Mouse (Mus musculus): Measurements from ENCODE around the gene Syne1. TPM values are rescaled to one million over a fixed set of nuclear protein-coding genes. Genes with fewer than 3 reads are reported as not detected.

Syne1 gene
- total RNA-seq, 2 experiments from 2014 or later, result 69.0 to 103 TPM

- no peak for ATAC-seq (ENCODE audit: poor library complexity, severe bottlenecking)
Observed at GRCm38 (mm10) chr10:5227395-5228076, 323.7 kb downstream of the Syne1 start.

- no peak for ATAC-seq (ENCODE audit: poor library complexity, severe bottlenecking)
Observed at GRCm38 (mm10) chr10:5215943-5216342, 335.3 kb downstream of the Syne1 start.

GRCm38 (mm10) chr10:5207905-5208641 is 343.2 kb downstream of the Syne1 start:
- no peak for ATAC-seq (ENCODE audit: poor library complexity, severe bottlenecking)

- no peak for ATAC-seq (ENCODE audit: poor library complexity, severe bottlenecking)
Observed at GRCm38 (mm10) chr10:5205977-5206376, 345.3 kb downstream of the Syne1 start.

GRCm38 (mm10) chr10:5205570-5205969 is 345.7 kb downstream of the Syne1 start:
- 0 out of 2 replicates have a peak, but pooled peaks have one; percentile 33 for ATAC-seq (ENCODE audit: poor library complexity, severe bottlenecking)

GRCm38 (mm10) chr10:5203837-5204236 is 347.4 kb downstream of the Syne1 start:
- no peak for ATAC-seq (ENCODE audit: poor library complexity, severe bottlenecking)

GRCm38 (mm10) chr10:5197356-5197755 is 353.9 kb downstream of the Syne1 start:
- no peak for ATAC-seq (ENCODE audit: poor library complexity, severe bottlenecking)

GRCm38 (mm10) chr10:5196267-5196666 is 355.0 kb downstream of the Syne1 start:
- no peak for ATAC-seq (ENCODE audit: poor library complexity, severe bottlenecking)

GRCm38 (mm10) chr10:5195288-5195687 is 356.0 kb downstream of the Syne1 start:
- no peak for ATAC-seq (ENCODE audit: poor library complexity, severe bottlenecking)

- ATAC-seq (ENCODE audit: poor library complexity, severe bottlenecking), result peak; percentile 95
Observed at GRCm38 (mm10) chr10:5194671-5195234, 356.5 kb downstream of the Syne1 start.

GRCm38 (mm10) chr10:5194081-5194670 is 357.1 kb downstream of the Syne1 start:
- ATAC-seq (ENCODE audit: poor library complexity, severe bottlenecking), result peak; percentile 62

GRCm38 (mm10) chr10:5192861-5193490 is 358.3 kb downstream of the Syne1 start:
- ATAC-seq (ENCODE audit: poor library complexity, severe bottlenecking), result no peak

- ATAC-seq (ENCODE audit: poor library complexity, severe bottlenecking), result no peak
Observed at GRCm38 (mm10) chr10:5190756-5191155, 360.5 kb downstream of the Syne1 start.

- no peak for ATAC-seq (ENCODE audit: poor library complexity, severe bottlenecking)
Observed at GRCm38 (mm10) chr10:5188890-5189289, 362.4 kb downstream of the Syne1 start.

GRCm38 (mm10) chr10:5185156-5186083 is 365.9 kb downstream of the Syne1 start:
- peak; percentile 80 for ATAC-seq (ENCODE audit: poor library complexity, severe bottlenecking)

- ATAC-seq (ENCODE audit: poor library complexity, severe bottlenecking), result no peak
Observed at GRCm38 (mm10) chr10:5181771-5182176, 369.5 kb downstream of the Syne1 start.

- ATAC-seq (ENCODE audit: poor library complexity, severe bottlenecking), result no peak
Observed at GRCm38 (mm10) chr10:5179891-5180290, 371.4 kb downstream of the Syne1 start.

GRCm38 (mm10) chr10:5177446-5178015 is 373.8 kb downstream of the Syne1 start:
- ATAC-seq (ENCODE audit: poor library complexity, severe bottlenecking), result no peak

- no peak for ATAC-seq (ENCODE audit: poor library complexity, severe bottlenecking)
Observed at GRCm38 (mm10) chr10:5176371-5176770, 374.9 kb downstream of the Syne1 start.

- no peak for ATAC-seq (ENCODE audit: poor library complexity, severe bottlenecking)
Observed at GRCm38 (mm10) chr10:5170425-5170824, 380.9 kb downstream of the Syne1 start.
